Mouse (Mus musculus): ENCODE data around the gene Cped1. TPM values are rescaled to one million over a fixed set of nuclear protein-coding genes. Genes with fewer than 3 reads are reported as not detected.

Cped1 gene
- polyA plus RNA-seq, 1 experiment from 2014 or later, result 4.8 TPM

- Histone ChIP-seq H3K4me2 (ENCODE audit: low read depth, low read length) (no peak overlapping the region), H3K4me3 (ENCODE audit: low read length) (no peak overlapping the region), H3K27ac (ENCODE audit: low read length) (no peak overlapping the region), H3K9ac (ENCODE audit: low read length) (no peak overlapping the region), H3K9me3 (replicated peaks; ENCODE audit: control insufficient read depth, low read length) (no peaks in the 10 kb centered on the region), H3K4me1 (ENCODE audit: control insufficient read depth, insufficient read depth, low read length) (0 out of 2 replicates have a peak, but pooled peaks cover 3% of the 10 kb centered on the region), H3K36me3 (ENCODE audit: control insufficient read depth, insufficient read depth) (no peaks in the 10 kb centered on the region), H3K27me3 (ENCODE audit: control insufficient read depth, insufficient read depth, low read length) (peaks cover 3% of the 10 kb centered on the region; the same call in 1 of the 2 replicates)
- ATAC-seq (replicated peaks; ENCODE audit: extremely low read depth, insufficient read depth, low FRiP score), result no peak
- WGBS, result 87% methylated on average over 4 of the region's 4 CpGs
Measured at GRCm38 (mm10) chr6:22282405-22282804, 296.7 kb downstream of the Cped1 start.

GRCm38 (mm10) chr6:22288004-22288736 is 302.5 kb downstream of the Cped1 start, which contains the start of gene Wnt16:
Gene Wnt16, plus strand, starts transcription at chr6:22288227.
- Histone ChIP-seq H3K4me3 (ENCODE audit: low read length) (peak within 1 kb of the TSS; percentile 54), H3K4me1 (ENCODE audit: control insufficient read depth, insufficient read depth, low read length) (peaks cover 9% of the 10 kb centered on the region), H3K27ac (ENCODE audit: low read length) (no peak within 1 kb of the TSS; the same call in 1 of the 2 replicates), H3K27me3 (ENCODE audit: control insufficient read depth, insufficient read depth, low read length) (peaks cover 32% of the 10 kb centered on the region), H3K4me2 (ENCODE audit: low read depth, low read length) (peak within 1 kb of the TSS; percentile 86), H3K36me3 (ENCODE audit: control insufficient read depth, insufficient read depth) (no peaks in the 10 kb centered on the region), H3K9ac (ENCODE audit: low read length) (peak within 1 kb of the TSS; percentile 57), H3K9me3 (replicated peaks; ENCODE audit: control insufficient read depth, low read length) (no peaks in the 10 kb centered on the region)
- peak; percentile 63; the same call in 1 of the 2 replicates for ATAC-seq (replicated peaks; ENCODE audit: extremely low read depth, insufficient read depth, low FRiP score)
- WGBS, result 2% methylated on average over 20 of the region's 20 CpGs

GRCm38 (mm10) chr6:22288737-22289460 is 303.2 kb downstream of the Cped1 start:
- no peaks in the 10 kb centered on the region for H3K36me3 ChIP-seq (ENCODE audit: control insufficient read depth, insufficient read depth)
- H3K9me3 ChIP-seq (replicated peaks; ENCODE audit: control insufficient read depth, low read length), result no peaks in the 10 kb centered on the region
- peak overlapping the region; percentile 86 for H3K4me2 ChIP-seq (ENCODE audit: low read depth, low read length)
- no peak overlapping the region; the same call in 1 of the 2 replicates for H3K27ac ChIP-seq (ENCODE audit: low read length)
- H3K27me3 ChIP-seq (ENCODE audit: control insufficient read depth, insufficient read depth, low read length), result peaks cover 32% of the 10 kb centered on the region
- under 1% methylated on average over 38 of the region's 38 CpGs for WGBS
- ATAC-seq (replicated peaks; ENCODE audit: extremely low read depth, insufficient read depth, low FRiP score), result peak; percentile 37
- peaks cover 9% of the 10 kb centered on the region for H3K4me1 ChIP-seq (ENCODE audit: control insufficient read depth, insufficient read depth, low read length)
- H3K4me3 ChIP-seq (ENCODE audit: low read length), result peak overlapping the region; percentile 54
- peak overlapping the region; percentile 57 for H3K9ac ChIP-seq (ENCODE audit: low read length)

DNA sequence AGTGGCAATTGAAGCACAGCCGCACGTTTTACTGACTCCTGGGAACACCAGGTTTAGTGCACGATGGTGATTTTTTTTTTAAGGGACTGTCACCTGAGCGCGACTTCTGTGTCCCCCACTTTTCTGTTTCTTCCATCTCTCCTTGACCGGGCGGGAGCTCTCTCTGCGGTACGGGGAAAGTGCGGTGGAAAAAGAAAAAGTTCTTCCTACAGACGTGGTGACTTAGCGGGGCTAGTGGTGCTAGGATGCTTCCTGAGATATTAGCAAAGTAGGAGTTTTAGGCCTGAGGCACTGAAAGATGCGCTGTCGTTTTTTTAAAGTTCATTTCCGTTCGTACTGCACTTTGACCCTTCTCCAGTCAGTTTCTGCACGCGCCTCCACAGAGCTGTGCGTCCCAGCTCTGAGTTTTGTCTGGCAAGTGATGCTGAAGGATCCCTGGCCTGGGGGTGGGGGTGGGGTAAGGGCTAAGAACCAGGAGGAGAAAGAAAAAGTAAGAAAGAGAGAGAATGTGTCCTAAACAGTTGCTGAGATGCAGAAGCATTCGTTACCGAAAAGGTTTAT is 303.8 kb downstream of the Cped1 start:
- H3K36me3 ChIP-seq (ENCODE audit: control insufficient read depth, insufficient read depth), result no peaks in the 10 kb centered on the region
- peak overlapping the region; percentile 57 for H3K9ac ChIP-seq (ENCODE audit: low read length)
- no peaks in the 10 kb centered on the region for H3K9me3 ChIP-seq (replicated peaks; ENCODE audit: control insufficient read depth, low read length)
- H3K4me3 ChIP-seq (ENCODE audit: low read length), result peak overlapping the region; percentile 54
- peak overlapping the region; percentile 86 for H3K4me2 ChIP-seq (ENCODE audit: low read depth, low read length)
- H3K27ac ChIP-seq (ENCODE audit: low read length), result no peak overlapping the region
- H3K4me1 ChIP-seq (ENCODE audit: control insufficient read depth, insufficient read depth, low read length), result peaks cover 9% of the 10 kb centered on the region
- peaks cover 32% of the 10 kb centered on the region for H3K27me3 ChIP-seq (ENCODE audit: control insufficient read depth, insufficient read depth, low read length)
- no peak for ATAC-seq (replicated peaks; ENCODE audit: extremely low read depth, insufficient read depth, low FRiP score)
- 6% methylated on average over 21 of the region's 21 CpGs for WGBS

DNA sequence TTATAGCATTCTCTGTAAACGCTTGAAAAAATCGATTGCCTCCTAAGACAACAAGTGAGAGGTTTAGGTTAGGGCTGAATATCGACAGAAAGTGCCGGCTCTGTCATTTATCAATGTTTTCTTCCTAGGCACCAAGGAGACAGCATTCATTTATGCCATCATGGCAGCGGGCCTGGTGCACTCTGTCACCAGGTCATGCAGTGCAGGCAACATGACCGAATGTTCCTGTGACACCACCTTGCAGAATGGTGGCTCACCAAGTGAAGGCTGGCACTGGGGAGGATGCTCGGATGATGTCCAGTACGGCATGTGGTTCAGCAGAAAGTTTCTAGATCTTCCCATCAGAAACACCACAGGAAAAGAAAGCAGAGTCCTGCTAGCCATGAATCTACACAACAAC is 305.1 kb downstream of the Cped1 start:
- Histone ChIP-seq H3K27ac (ENCODE audit: low read length) (no peak overlapping the region), H3K36me3 (ENCODE audit: control insufficient read depth, insufficient read depth) (no peaks in the 10 kb centered on the region), H3K4me1 (ENCODE audit: control insufficient read depth, insufficient read depth, low read length) (peaks cover 9% of the 10 kb centered on the region), H3K27me3 (ENCODE audit: control insufficient read depth, insufficient read depth, low read length) (peaks cover 32% of the 10 kb centered on the region), H3K4me2 (ENCODE audit: low read depth, low read length) (no peak overlapping the region), H3K9ac (ENCODE audit: low read length) (no peak overlapping the region), H3K4me3 (ENCODE audit: low read length) (no peak overlapping the region), H3K9me3 (replicated peaks; ENCODE audit: control insufficient read depth, low read length) (no peaks in the 10 kb centered on the region)
- ATAC-seq (replicated peaks; ENCODE audit: extremely low read depth, insufficient read depth, low FRiP score), result no peak
- WGBS, result 80% methylated on average over 8 of the region's 8 CpGs

DNA sequence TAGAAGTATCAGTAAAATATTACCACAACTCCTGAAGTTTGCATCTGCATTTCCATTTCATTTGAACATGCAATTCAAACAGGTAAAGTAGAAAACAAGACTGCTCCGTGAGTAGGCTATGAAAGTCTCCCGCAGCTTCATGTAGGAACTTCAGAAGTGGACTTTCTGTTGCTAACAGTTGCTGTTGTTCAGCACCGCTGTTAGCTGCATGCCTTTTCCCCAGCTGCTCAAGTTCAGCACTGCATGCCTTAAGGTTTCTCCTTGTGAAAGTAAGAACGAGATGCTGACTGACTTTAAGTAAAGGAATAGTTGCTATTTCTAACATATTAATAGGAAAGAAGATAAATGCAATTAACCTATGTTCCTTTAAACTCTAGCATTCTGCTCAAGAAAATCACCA is 306.3 kb downstream of the Cped1 start:
- Histone ChIP-seq H3K9me3 (replicated peaks; ENCODE audit: control insufficient read depth, low read length) (no peaks in the 10 kb centered on the region), H3K4me1 (ENCODE audit: control insufficient read depth, insufficient read depth, low read length) (peaks cover 9% of the 10 kb centered on the region), H3K4me2 (ENCODE audit: low read depth, low read length) (no peak overlapping the region), H3K4me3 (ENCODE audit: low read length) (no peak overlapping the region), H3K27ac (ENCODE audit: low read length) (no peak overlapping the region), H3K9ac (ENCODE audit: low read length) (no peak overlapping the region), H3K27me3 (ENCODE audit: control insufficient read depth, insufficient read depth, low read length) (peaks cover 29% of the 10 kb centered on the region), H3K36me3 (ENCODE audit: control insufficient read depth, insufficient read depth) (no peaks in the 10 kb centered on the region)
- ATAC-seq (replicated peaks; ENCODE audit: extremely low read depth, insufficient read depth, low FRiP score), result no peak
- WGBS, result 34% methylated on average over 4 of the region's 4 CpGs

DNA sequence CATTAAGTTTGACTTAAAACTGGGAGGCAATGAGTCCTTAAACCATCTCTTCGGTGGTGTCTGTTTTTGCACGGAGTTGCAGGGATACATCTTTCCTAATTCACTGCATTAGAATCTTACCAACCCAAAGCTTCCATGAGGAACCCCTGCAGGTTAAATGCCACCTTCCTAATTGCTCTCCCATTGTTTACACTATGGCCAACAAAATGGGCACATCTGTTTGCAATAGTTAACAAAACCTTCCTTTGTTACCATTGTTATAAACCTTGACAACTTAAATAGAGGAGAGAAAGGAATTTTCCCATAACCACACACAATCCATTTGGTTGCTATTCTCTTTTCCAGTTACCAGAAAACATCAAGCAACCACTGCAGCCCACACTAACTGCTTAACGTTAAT is 308.2 kb downstream of the Cped1 start:
- WGBS, result 59% methylated on average over 3 of the region's 3 CpGs
- Histone ChIP-seq H3K36me3 (ENCODE audit: control insufficient read depth, insufficient read depth) (no peaks in the 10 kb centered on the region), H3K9ac (ENCODE audit: low read length) (no peak overlapping the region), H3K27ac (ENCODE audit: low read length) (no peak overlapping the region), H3K4me1 (ENCODE audit: control insufficient read depth, insufficient read depth, low read length) (peaks cover 3% of the 10 kb centered on the region), H3K4me2 (ENCODE audit: low read depth, low read length) (no peak overlapping the region), H3K4me3 (ENCODE audit: low read length) (no peak overlapping the region), H3K9me3 (replicated peaks; ENCODE audit: control insufficient read depth, low read length) (no peaks in the 10 kb centered on the region), H3K27me3 (ENCODE audit: control insufficient read depth, insufficient read depth, low read length) (peaks cover 16% of the 10 kb centered on the region)
- no peak for ATAC-seq (replicated peaks; ENCODE audit: extremely low read depth, insufficient read depth, low FRiP score)

GRCm38 (mm10) chr6:22297028-22297427 is 311.3 kb downstream of the Cped1 start:
- Histone ChIP-seq H3K36me3 (ENCODE audit: control insufficient read depth, insufficient read depth) (no peaks in the 10 kb centered on the region), H3K4me1 (ENCODE audit: control insufficient read depth, insufficient read depth, low read length) (no peaks in the 10 kb centered on the region), H3K4me2 (ENCODE audit: low read depth, low read length) (no peak overlapping the region), H3K27me3 (ENCODE audit: control insufficient read depth, insufficient read depth, low read length) (peaks cover 1% of the 10 kb centered on the region; the same call in 1 of the 2 replicates), H3K9ac (ENCODE audit: low read length) (no peak overlapping the region), H3K4me3 (ENCODE audit: low read length) (no peak overlapping the region), H3K27ac (ENCODE audit: low read length) (no peak overlapping the region), H3K9me3 (replicated peaks; ENCODE audit: control insufficient read depth, low read length) (no peaks in the 10 kb centered on the region)
- ATAC-seq (replicated peaks; ENCODE audit: extremely low read depth, insufficient read depth, low FRiP score), result no peak
- 63% methylated on average over 6 of the region's 6 CpGs for WGBS

DNA sequence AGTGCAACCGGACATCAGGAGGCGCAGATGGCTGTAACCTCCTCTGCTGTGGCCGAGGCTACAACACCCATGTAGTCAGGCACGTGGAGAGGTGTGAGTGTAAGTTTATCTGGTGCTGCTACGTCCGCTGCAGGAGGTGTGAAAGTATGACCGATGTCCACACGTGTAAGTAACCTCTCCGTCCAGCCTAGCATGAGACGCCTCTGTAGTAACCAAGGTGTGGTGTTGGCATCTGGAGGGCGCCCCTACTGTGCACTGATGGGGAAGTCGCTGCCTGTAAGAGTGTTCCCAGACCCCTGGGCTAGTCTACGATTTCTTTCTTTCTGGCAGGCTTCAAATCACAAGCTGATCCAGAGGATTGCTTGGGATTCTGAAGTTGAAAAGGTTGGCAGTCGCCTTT is 312.3 kb downstream of the Cped1 start:
- ATAC-seq (replicated peaks; ENCODE audit: extremely low read depth, insufficient read depth, low FRiP score), result no peak
- H3K9ac ChIP-seq (ENCODE audit: low read length), result no peak overlapping the region
- H3K4me2 ChIP-seq (ENCODE audit: low read depth, low read length), result no peak overlapping the region
- H3K4me3 ChIP-seq (ENCODE audit: low read length), result no peak overlapping the region
- no peaks in the 10 kb centered on the region for H3K4me1 ChIP-seq (ENCODE audit: control insufficient read depth, insufficient read depth, low read length)
- no peaks in the 10 kb centered on the region for H3K27me3 ChIP-seq (ENCODE audit: control insufficient read depth, insufficient read depth, low read length)
- H3K36me3 ChIP-seq (ENCODE audit: control insufficient read depth, insufficient read depth), result no peaks in the 10 kb centered on the region
- no peak overlapping the region for H3K27ac ChIP-seq (ENCODE audit: low read length)
- H3K9me3 ChIP-seq (replicated peaks; ENCODE audit: control insufficient read depth, low read length), result no peaks in the 10 kb centered on the region
- 41% methylated on average over 14 of the region's 14 CpGs for WGBS

Measured in heart, embryonic 16.5 days (tissue).